Mouse (Mus musculus) heart, postnatal 4 days (tissue): ENCODE measurements around the gene Taok3. TPM values are rescaled to one million over a fixed set of nuclear protein-coding genes. Genes with fewer than 3 reads are reported as not detected.

Experiments
- DNase-seq: peaks from one replicate; pipeline ENCODE4 v3.0.0; 2021
- total RNA-seq, 2 experiments: library from RNA; stranded (reverse); gene quantifications; 2 replicates each; pipeline ENCODE4 v1.2.3; 2021

The Taok3 gene
- 10 to 100 TPM in 1 of 2 experiments, 1 to 10 TPM in 1; 8.6 to 10.5 TPM for total RNA-seq

DNA sequence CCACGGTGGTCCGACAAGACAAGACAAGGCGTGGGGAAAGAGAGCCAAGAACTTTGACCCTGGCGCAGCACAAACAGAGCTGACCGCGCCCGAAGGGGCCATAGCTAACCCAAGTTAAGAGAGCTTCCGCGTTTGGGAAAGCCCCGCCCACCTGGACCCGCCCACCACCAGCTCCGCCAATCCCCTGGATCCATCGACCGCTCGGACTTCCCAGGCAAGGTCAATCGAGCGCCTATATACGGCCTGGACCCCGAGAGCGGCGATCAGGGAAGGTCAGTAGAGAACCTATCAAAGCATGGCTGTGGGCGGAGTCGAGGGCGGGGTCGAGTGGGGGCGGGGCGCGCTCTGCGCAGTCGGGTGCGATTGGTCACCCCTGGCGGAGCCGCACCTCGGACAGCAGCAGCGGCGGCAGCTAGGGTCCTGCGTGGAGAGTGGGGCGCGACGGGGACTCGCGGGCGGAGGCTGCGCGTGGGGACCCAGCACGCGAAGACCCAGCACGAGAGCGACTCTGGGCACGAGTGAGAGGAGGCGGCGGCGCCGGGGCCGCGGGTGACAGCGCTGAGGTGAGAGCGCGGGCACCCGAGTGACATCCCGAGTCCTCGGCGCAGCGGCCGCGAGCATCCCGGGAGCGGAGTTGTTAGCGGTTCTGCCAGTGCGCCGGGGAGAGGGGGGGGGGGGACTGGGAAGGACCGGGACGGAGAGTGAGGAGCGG lies at the start of gene Taok3:
Gene Taok3 (plus strand): TSS at position 353 of the 712 bp plus-strand sequence.
- DNase-seq: peak; percentile 100

DNA sequence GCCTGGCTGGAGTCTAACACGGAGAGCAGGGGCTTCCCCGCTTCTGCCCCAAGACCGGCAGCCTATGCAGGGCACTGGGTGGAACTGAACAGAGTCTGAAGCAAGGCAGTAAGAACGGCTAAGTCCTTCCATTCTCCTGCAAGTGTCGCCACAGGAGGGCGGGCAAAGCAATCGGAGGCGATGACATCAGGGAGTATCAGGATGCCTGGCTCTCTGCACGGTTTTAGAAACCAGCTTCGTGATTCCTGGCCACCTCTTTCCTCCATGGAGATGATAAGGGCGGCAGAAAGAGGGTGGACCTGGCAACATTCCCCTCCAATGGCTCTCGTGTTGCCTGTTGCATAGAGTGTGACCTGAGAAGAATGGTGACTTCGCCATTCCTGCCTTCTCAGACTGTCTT lies 32.2 kb upstream of the Taok3 start:
- DNase-seq: peak; percentile 24

DNA sequence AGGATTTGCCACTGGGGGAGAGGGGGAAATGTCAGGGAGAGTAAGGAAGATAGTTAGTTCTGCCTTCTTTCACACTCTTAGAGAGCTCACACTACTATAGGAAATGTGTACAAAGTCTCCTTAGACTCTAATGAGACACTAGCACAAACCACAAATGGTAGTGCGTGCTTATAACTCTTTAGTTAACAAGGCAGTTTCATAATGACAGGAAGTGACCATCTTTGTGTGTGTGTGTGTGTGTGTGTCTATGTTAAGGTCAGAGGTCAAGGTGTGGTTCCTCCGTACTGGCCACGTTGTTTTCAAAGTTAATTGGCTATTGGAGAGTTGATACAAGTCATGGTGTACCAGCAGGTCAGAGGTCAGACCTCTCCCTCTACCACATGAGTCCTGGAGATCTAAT lies 30.8 kb upstream of the Taok3 start:
- no peak for DNase-seq

DNA sequence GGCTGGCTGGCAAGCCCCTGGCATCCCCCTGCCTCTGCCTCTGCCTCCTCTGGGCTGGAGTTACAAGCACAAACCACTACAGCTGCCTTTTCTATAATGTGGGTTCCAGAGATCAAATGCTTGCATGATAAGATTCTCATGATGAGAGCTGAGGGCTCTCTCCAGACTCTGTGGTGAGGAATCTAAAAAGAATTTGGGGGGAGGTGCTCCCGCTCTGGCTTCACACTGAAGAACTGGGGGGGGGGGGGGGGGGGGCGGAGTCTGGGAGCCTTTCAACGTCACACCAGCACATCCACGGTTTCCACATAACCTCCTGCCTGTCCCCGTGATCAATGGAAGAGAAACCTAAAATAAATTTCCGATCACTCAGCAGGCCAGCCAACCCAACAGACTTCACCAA lies 30.1 kb upstream of the Taok3 start:
- DNase-seq: no peak

DNA sequence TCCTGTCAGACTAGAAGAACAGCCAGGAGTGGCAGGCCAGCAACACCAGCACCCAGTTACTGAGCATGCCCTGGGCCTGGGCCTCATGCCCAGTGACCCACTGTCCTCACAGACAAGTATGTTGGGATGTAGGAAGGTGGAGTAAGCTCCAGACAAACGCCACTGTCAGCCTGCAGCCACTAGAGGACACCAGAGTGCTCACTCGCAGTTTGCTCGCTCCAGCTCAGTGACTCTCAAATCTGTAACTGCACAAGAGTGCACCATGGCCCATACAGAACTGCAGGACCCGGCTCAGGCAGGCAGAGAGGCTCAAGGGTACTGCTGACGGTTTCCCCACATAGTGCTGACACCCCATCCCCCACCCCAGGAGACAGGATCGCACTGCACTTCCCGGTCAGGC lies 25.5 kb upstream of the Taok3 start:
- peak; percentile 62 for DNase-seq

DNA sequence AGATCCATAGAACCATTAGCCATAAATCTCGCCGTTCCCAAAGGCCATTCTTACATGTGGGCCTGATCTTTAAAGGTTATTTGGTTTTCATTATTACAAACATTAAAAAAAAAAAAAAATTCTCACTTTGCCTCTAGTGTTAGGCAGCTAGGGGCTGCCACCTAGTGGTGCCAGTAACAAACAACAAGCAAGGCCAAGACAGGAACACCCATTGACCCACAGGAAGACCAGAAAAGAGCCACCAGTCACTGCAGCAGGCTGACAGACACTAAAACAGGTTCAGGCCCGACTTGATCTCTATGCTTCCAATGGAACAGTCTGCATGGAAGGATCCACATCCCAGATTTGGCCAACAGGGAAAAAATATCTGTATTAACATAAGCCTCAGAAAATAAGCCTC lies 23.2 kb upstream of the Taok3 start:
- DNase-seq: peak; percentile 67

DNA sequence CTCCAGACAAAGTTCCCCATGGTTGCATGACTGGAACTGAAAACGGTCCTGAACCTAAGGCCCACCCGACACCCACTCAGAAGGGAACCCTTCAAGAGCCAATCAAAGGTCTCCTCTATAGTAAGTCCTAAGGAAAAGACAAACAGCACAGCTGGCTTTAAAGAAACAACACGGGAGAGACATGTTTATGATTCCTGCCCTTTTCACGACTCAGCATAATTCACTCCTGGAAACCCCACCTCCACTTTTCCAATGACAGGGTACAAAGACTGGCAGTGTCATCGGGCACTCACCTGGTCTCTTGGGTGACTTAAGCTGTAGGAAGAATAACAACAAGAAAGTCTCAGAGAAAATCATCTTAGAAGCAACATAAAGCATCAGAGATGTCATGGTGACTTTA lies 20.9 kb upstream of the Taok3 start:
- no peak for DNase-seq

DNA sequence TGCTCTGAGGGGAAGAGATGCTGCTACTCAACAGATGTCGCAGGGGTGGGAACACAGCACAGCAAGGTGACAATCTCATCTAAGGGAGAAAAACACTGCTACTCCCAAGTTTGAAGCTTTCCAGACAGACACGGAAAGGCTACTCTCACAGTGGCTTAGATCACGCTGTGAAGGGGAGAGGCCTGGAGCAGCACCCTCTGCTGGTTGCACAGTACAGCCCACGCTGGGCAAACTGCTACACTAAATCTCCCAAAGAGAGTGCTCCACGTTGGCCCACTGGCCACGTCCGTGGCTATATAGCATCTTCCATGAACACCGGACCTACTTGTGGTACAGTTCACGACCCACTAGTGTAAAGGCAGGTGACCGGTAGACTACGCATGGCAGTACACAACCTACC lies 20.2 kb upstream of the Taok3 start:
- no peak for DNase-seq

DNA sequence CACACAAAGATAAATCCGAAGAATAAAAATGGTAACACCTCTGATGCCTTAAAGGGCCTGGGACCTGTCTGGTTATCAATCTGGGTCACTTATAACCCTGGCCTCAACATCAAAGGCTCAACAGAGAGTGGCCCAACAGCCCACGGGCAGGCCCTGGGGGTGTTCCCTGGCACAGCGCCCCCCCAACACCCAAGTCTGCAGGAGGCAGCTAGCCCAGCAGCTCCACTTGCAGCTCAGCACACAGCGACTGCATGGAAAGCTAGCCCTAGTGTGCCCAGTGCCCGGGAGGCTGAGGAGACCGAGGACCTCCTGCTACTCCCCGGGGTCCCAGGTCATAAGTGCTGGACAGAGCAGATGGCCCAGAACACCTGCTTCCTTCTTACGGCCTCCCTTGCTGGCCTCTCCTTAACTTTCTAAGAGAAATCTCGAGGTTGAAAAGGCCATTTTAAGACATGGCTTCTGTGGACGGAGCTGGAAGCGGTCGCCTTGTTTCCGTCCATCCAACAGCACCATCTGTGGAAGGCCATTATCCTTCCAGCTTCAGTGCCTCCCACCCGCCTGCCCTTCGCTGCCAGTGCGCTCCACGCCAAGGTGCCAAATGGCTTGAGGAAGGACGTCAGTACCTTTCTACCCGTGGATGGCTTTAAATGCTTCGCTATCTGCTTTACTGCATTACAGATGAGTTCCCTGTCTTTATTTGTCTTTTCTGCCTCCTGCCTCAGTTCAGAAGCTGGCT lies 16.6 kb upstream of the Taok3 start:
- DNase-seq: no peak

DNA sequence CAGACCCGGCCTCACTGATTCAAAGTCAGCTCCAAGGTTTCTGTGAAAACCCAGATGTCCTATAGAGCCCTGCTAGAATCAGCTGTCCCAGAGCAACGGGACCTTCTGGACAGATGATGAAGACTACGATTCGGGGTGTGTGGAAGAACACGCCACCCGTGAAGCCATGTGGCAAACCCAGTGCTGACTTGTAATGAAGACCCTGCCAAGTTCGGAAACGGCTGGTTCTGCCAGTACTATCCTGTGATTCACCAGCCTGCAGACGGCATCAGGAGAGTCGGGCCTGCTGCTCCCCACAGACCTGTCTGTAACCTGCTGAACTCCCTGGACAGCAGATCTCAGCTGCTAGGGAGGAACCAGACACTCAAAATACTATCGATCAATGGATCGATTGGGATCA lies 15.6 kb upstream of the Taok3 start:
- DNase-seq: no peak

DNA sequence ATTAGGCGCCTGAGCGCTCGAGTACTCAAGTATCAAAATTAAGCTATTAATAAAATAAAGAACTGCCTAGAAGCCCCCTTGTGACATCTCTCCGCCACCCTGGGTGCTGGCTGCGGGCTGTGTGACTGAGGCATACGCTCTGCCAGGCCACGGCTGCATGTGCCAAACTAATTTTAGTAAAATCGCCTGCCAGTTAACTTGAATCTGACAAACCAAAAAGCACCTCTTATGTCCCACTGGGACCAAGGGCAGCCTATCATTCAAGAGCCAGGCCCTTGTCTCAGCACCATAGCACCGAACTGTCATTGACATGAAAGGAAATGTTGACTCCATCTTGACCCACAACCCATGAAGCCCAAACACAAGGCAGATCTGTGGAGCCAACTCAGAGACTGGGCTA lies 14.2 kb upstream of the Taok3 start:
- no peak for DNase-seq

DNA sequence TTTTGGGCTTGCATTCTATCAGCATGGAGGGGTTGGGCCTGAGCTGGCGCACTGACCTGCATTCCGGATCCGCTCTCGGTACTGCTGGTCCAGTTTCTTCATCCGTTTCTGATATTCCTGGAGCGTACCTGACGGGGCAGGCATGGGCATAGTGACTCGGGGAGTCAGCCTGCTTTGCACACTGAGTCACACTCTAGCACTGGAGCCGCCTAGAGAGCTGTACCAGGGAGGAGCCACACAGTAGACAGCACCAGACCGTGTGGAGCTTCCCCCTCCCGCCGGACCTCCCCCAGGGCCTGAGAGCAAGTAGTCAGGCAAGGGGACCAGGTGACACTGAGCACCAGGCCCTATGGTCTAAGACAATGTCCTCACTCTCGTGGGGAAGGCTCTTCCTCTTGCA lies 11.6 kb upstream of the Taok3 start:
- no peak for DNase-seq

DNA sequence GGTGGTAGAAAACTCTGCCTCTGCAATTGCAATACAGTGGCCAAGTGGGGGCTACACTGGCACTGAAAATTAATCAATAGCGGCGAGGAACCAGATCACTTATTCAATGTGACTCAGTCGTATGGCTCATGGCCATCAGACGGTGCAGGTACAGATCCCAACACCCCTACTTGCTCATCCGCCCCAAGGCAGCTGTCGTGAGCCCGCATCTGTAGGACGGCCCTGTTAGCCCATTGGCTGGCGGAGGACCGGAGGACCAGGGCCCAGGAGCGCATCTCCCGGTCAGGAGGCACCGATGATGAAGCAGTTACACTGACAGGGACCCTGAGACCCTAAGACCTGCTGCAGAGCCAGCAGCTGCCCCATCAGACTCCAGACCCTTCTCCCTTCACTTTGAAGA lies 11.2 kb upstream of the Taok3 start:
- DNase-seq: no peak

DNA sequence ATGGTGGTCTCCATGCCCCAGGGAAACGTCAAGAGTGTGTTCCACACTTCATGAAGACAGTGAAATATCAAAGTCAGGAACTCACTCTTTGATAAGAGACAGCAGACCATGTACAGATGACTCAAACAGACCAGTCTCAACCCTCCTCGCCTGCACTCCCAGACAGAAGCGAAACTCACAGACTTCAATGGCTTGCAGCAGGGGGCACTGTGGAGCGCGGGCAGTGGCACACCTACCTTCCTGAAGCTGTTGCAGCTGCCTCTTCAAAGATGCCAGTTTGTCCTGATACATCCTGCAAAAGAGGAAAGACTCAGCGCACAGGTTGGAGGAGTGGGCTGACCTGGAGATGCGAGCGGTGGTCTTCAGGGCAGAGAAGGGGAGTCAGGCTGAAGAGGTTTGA lies 10.4 kb upstream of the Taok3 start:
- DNase-seq: peak; percentile 31

DNA sequence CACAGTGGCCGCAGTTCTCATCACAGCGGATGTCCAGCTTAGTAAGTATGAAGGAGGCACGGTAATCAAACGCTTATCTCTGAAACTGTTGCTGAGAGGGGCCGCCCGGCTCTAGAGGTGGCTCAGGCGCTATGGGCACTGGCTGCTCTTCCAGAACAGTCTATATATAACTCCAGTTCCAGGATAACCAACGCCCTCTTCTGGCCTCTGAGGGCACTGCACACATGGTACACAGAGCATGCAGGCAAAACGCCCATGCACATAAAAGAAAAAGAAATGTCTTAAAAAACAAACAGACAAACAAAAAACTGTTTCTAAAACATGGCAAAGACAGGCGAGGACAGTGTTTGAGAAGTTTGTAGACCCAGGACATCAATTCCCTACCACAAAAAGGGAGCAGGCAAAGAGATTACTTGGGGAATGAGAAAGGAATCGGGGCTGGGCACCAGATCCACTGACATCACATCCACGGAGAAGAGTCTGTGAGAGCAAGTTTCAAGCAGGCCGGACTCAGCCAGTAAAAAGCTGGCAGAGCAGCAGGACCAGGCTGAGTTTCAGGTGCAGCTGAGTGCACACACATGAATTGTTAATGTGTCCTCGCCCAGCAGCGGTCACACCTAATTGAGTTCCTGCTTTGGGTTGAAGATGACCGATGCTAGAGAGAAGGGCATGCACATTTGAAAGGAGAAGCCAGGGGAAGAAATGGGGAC lies 8.7 kb upstream of the Taok3 start:
- no peak for DNase-seq

DNA sequence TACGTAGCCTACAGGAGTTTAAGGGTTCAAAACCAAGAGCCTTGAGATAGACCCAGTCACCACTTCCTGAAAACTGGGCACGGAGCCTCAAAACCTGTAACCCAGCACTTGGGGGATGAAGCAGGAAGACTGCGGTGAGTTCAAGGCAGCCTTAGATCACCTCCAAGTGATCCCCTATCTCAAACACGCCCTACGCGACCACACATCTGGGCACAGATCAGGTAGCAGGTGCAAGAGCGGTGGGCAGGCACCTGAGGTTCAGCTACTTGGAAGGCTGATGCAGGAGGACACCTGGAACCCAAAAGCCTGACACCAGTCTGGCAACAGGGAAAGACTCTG lies 8.2 kb upstream of the Taok3 start:
- DNase-seq: no peak

DNA sequence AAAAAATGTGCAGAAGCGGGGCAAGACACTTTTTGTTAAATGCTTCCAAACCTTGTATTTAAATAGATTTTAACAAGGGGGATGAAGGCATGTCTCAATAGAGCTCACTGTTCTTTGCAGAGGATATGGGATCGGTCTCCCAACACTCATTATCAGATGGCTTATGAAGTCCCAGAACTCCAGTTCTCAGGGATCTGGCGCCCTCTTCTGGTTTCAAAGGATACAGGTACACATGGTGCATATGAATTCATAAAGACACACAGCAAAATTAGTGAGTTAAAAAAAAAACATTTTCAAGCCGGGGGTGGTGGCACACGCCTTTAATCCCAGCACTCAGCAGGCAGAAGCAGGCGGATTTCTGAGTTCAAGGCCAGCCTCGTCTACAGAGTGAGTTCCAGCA lies 6.6 kb upstream of the Taok3 start:
- no peak for DNase-seq

DNA sequence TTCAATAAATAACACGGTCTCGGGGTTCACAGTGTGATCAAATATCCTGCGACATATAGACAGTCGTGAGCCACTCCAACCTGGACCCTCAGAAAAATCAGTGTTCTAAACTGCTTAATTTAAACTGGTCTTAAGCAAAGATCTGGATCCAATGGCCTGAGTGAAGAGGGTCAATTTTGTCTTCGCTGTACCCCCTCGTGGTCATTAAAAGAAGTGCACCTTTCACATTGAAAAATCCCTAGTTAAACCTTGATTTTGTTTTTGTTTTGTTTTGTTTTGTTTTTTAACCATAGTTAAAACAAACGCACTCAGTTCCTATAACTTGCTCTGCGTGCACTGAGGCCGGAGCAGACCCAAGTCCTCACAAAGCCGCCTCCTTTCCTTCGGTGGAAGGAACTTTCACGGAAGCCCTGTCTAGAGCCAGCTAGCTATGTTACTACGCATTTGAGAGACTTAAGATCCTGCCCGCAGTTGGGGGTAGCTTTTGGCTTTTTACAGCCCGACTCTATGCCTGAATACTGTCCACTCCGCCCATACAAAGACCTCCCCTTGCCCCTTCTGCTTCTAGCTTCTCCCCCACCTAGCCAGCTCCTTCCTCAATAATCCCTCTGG lies 5.2 kb upstream of the Taok3 start:
- DNase-seq: no peak

DNA sequence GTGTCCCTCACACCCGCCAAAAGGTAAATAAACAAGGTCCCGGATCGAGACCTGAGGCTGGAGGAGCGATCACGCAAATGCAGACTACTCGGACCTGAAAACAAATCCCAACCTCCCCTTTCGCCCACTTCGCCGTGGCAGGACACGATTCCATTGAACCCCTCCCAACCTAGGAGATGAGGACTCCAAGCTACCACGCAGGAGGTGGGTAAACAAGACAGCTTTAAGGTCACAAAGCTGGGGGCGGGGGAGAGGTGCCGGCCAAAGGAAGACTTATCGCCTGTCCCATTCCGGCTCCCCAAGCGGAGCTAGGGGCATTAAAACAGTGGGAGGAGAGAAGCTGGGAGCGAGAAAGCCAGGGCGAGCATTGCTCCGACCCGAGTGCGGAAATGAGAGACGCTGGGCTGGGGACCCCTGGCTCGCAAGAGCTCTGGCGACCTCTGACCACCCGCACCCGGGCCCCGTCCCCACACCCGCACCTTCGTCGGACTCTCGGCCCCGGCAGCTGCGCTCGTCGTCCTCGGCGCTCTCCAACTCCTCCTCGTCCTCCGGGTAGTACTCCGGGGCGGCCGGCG lies 4.6 kb upstream of the Taok3 start:
- peak; percentile 39 for DNase-seq

DNA sequence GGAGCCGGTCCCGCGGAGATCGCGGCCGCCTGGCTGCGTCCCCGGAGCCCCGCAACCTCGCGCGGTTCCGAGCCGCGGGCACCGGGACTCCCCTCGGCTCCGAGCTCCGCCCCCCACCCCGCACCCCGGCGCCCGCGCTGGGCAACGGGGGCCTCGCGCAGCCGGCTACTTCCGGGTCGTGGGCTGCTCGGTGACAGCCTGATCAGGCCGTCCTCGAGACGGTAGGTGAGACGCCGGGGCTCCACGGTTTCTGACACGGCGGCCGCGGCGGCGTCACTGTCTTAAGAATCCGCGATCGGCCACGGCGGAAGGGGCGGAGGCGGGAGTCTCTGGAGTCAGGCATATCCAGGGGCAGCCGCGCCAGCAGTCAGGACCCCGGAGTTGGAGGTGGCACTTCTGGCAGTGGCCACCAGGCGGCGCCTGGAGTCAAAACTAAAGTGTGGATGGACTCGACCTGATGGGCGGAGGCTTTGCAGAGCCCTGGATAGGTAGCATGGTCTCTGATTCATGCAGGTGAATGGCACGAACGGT lies 4.0 kb upstream of the Taok3 start, which contains the start of gene Suds3:
Gene Suds3 (minus strand): TSS at position 278 of the 531 bp plus-strand sequence.
- DNase-seq: peak; percentile 98

DNA sequence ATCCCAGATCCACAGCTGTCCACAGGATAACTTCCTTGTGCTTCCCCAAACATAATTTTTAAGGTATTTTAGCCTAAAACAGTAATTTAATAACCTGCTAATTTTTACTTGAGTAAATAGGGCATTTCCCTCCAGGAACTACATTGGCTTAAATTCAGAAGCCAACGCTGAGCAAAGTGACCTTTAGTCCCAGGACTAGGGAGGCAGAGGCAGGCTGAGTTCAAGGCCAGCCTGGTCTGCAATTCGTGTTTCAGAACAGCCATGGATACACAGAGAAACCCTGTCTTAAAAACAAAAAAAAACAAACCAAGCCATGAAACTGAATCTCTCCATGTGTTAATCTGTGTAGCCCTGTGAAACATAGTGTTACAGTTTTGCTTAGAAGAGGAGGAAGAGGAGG lies 3.3 kb upstream of the Taok3 start:
- no peak for DNase-seq

DNA sequence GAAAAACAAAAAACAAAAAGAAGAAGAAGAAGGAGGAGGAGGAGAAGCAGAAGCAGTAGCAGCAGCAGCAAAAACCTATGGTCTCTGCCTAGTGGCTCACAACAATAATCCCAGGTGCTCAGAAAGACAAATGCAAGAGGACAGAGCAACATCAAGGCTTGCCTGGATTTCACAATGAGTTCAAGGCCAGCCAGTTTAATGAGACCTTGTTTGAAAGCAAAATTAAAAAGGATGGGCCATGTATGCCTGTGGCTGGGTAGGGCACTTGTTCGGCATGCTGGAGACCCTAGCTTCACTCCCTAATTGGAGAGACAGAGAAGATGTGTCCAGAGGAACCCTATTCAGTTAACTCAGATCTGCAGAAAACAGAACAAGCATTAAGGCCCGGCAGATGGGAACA lies 2.7 kb upstream of the Taok3 start:
- no peak for DNase-seq

DNA sequence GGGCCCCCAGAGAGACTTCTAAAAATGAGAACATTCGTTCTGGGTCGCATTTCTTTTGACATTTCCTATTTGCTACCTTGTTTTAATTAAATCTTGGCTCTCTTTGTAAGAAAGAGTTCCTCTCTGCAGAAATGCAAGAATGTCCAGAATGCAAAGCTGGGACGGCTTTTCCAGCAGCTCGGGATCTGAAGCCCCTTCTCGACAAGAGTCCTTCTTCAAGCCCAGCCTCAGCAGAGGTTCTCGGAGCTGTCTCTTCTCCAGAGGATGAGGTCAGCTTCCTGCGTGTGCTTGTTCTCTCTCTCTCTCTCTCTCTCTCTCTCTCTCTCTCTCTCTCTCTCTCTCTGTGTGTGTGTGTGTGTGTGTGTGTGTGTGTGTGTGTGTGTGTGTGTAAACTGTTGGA lies 2.2 kb upstream of the Taok3 start:
- peak; percentile 33 for DNase-seq
